Mouse (Mus musculus): ENCODE measurements around the gene Clip4.

Clip4 gene

DNA sequence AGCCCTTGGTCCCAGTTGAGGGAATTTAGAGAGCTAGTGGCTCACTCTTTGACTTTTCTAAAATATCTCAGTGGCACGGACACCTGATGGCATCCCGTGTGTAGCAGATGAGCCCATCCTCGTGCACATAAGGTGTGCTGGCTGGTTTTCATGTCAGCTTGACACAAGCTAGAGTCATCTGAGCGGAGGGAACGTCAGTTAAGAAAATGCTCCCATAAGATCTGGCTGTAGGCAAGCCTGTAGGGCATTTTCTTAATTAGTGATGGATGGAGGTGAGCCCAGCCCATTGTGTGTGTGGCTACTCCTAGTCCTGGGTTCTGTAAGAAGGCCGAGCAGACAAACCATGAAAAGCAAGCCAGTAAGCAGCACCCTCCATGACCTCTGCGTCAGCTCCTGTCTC is 103.7 kb downstream of the Clip4 start:
- CTCF ChIA-PET = interaction anchor here (1.0 kb wide), 1 partner anchor 9 kb away, joined by 4 read pairs; no protein-coding TSS in a partner anchor

DNA sequence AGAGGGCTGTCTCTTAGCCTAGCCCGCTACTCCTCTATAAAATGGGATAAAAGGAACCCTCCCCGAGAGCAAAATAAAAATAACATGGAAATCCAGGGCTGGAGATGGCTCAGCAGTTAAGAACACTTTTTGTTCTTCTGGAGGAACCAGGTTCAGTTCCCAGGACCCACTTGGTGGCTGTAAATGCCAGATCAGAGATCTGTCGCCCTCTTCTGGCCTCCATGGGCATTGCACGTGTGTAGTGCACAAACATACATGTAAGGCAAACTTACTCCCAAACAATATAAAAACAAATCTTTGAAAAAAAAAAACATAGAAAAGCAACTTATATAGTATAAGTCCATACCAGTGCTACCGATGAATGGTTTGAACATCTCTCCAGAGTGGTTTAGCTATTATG is 104.7 kb downstream of the Clip4 start:
- CTCF ChIA-PET = interaction anchor here (0.7 kb wide), 3 partner anchors 12 to 1039 kb away, joined by 3 to 4 read pairs (median 3); no protein-coding TSS in a partner anchor

DNA sequence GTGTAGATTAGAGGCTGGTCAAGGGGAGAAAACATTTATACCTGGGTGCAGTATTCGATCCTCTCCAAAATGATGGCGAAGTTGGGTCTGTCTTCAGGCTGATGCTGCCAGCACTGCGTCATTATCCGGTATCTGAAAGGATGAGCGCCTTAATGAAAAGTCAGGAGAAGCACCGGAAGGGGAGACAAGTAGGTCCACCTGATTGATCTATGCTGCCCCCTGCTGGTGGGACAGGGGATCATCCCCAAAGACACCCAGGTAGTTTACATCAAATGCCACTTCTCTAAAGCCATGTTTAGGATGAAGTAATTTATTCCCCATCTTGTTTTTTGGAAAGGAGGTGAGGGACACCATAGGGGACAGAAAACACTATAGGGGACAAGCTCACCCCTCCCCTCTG is 105.8 kb downstream of the Clip4 start:
- CTCF ChIA-PET = no interaction called here

DNA sequence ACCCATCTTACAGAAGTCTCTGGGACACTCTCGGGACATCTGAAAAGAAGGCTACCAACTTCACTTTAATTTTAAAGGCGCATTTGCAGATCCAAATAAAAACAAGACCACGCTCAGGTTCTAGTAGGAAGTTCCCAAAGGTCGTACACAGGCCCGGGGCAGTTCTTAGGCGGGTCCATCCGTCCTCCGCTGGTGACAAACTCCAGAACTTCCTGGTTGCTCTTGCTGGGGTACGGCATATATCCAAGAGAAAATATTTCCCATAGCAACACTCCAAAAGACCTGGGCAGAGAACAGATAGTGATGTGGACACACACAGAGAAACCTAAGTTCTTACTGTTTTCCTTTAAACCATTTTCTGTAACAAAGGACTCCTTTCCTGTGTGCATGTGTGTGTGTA is 106.5 kb downstream of the Clip4 start:
- CTCF ChIA-PET = no interaction called here

DNA sequence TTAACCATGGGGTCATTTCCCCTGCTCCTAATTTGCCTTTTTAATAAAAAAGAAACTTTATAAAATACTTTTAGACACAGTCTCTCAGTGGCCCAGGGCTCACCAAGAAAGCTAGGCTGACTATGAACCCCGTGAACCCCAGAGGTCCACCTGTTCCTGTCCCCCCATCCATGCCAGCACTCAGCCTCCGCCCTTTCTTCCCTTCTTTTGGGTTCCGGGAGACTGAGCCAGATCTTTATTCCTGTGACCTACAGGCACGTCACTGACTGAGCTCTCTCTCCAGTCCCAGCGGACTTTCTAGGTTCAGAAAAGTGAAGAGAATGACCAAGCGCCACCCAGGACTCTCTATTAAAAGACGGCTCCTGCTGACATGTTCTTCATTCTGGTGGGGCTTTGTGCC is 107.2 kb downstream of the Clip4 start:
- CTCF ChIA-PET = no interaction called here

DNA sequence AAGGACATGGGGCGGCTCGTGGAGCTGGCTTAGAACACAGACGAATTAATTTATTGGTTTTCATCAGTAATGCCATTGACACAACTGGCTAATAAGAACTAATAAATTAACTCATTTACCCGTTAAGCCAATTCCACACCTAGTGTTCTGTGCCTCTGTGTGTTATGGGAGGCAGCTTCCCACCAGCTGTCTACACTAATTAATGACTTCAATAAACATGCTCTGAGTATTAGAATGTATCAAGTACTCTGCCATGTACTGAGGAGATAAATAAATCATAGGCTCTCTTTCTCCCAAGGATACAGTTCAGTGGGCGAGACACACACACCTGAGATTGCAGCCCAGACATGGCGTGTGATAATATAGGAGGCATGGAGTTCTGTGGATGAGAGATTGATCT is 113.1 kb downstream of the Clip4 start:
- CTCF ChIA-PET = no interaction called here

GRCm38 (mm10) chr17:71909107-71909506 is 140.8 kb downstream of the Clip4 start:
- CTCF ChIA-PET = no interaction called here

- CTCF ChIA-PET = no interaction called here
These were observed 144.9 kb downstream of the Clip4 start for GRCm38 (mm10) chr17:71913188-71913587.
